Mouse (Mus musculus) retina, embryonic 14.5 days (tissue): ENCODE measurements around the gene Sema5a.

Source experiments
- DNase-seq: peaks from one replicate; pipeline ENCODE4 v3.0.0-alpha.2; 2015; ENCODE audit warnings: low spot score

The Sema5a gene

DNA sequence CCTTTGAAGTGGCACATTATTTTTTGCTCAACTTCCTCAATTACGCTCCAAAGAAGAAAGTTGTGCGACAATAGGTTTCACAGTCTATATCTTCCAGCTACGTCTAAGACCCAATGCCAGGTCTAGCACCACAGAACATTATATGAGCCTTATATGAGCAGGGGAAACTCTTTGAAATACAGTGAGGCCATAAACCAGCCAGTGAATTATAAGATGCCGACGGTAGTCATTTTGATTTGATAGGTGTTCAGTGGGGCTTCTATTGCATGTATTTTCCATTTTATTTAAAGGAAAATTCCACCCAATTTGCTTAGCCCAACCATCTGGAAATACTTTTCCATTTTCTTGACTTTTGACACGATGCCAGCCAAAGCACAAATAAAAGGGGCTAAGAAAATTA lies 126.3 kb downstream of the Sema5a start:
- DNase-seq = no peak

DNA sequence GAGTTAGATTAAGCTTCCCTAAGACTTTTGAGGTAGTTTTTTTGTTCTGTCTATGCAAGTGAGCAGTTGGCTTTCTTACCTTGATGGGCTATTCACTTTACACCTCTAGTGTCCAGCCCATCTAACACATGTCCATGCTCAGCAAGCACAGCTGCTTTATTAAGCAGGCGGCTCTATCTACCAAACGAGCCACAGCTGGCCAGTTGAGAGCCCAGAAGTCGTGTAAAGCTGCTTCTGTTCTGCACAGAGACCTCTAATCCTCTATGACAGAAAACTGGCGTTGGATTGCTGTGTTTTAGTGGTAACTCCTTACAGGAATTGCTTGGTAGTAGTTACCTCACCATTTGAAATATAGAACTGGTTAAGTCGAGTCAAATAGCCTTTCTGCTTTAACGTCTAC lies 126.8 kb downstream of the Sema5a start:
- no peak for DNase-seq

DNA sequence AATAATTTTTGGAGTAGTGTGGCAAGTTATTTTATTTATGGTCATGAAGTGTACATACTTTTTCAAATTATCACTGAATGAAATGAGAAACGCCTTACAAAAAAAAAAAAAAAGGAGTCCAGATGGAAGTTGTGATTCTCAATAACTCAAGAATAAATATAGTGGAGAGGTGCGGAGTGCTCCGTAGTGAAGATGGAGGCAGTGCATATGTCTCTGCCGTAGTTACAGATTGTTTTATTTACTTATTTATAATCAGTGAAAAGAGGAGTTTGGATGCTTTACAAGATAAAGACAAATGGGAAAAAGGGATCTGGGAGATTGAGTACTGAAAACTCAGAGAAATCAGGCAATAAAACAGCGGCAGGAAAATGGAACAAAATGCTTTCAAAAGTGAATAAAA lies 131.7 kb downstream of the Sema5a start:
- DNase-seq = no peak

DNA sequence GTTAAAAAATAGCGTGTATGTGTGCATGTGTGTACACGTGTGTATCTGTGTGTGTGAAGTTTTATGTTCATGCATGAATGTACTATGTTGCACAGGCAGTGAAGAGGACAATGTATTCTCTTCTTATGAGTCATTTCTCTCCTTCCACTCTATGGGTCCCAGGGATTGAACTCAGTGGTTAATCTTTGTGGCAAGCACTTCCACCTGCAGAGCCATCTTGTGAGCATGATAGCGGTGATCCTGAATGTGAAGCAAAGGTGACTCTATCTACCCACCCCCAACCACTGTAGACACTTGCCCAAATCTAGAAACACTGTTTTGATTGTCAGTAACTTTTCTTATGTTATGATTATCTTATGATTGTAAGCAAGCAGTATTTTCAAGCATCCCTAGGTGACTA lies 133.2 kb downstream of the Sema5a start:
- DNase-seq = no peak

DNA sequence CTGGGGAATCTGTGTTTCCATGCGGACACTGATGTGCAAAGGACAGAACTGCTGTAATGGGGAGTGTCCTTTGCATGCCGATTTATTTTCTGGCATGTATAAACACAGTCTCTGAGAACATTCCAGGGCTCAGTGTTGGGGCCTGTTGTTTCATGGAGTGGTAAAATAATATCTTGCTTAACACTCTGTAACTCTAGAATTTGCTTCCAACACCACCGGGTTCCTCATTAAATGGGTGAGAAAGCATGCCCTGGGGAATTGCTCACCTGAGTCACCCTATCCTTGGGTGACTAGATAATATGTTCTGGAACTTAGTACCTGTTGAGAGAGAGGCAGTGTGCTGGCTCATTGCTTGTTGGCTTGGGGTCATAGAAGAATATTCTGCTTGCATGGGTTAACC lies 135.7 kb downstream of the Sema5a start:
- no peak for DNase-seq

DNA sequence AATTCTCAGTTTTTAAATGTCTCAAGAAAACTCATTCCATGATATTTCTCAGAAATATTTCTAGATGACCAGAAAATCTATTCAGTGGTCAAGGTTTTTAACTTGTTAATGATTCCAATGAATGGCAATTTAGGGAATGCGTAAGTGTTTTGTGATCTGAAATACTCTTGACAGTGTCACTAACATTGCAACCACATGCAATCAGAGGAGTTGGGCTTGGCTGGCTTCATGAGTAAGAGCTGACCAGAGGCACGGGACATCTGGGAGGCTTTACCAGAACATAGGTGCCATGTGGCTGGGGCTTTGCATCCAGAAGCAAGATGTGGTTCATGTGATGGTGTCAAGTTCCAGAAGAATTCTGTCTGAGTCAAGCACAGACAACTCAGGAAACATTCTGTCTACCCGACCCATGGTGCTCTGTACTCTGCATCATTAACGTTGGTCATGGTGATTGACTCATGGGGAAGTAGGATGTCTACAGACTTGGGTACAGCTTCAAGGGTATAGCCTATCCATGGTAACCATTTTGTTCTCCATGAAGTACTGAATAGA lies 138.4 kb downstream of the Sema5a start:
- no peak for DNase-seq

DNA sequence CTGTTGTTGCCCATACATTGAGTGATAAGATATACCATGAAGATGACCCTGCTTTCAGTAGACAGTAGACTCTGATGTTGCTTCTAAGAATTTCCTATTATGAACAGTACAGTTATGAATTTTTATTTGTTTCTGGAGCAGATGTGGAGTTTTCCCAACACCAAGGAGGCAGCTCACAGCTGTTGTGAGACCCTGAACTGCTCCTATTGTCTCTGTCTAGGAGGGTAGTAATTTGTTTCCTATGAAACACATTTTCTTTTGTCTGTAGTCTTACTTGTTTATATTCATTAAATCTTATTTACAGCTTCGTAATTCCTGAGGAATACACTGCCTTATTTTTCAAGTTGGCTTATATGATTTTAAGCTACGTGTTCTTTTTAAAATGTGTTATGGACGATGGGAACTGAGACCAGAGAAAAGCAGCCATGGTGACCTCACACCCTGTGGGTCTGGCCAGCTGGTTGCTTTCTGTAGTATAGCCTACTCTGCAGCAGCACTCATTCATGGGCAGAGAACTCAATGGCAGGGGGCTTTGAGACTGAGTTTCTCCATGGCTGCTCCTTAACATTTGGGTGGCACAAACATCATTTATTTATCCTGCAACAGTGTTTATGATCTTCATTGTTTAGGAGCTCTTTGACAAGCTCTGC lies 151.8 kb downstream of the Sema5a start:
- DNase-seq = peak; percentile 9

DNA sequence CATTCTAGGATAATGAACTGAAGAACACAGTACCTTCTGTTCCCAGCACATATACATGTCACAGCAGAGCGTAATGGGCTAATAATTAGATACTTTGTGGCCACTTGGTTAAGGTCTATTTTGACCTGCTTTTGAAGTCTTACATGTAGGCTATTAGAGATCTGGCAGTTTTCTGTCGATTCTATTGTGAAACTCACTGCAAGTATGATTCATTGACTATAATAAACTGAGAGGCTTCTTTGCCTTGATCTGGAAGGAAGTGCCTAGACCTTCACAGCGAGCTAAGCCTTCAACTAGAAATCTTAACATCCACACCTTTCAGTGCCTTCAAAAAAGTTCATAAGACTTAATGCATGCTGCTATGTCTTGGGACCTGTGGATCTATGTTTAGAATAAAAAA lies 152.5 kb downstream of the Sema5a start:
- no peak for DNase-seq

DNA sequence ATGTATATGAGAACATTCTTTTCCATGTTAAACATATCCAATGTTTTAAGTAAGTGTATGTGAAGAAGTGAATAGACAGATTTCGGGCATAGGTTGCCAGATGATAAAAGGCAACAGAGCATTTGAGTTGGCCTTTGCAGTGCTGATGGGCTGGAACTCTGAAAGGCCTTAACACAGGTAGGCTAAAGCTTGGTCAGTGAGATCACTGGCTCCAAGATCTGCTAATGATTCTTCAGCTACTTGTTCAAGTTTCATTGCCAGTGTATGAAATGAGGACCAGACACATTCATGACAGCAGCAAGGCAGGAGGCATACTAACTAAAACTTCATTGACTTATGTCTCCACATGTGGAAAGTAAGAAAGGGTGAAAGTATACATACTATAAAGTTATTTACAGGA lies 154.1 kb downstream of the Sema5a start:
- no peak for DNase-seq

DNA sequence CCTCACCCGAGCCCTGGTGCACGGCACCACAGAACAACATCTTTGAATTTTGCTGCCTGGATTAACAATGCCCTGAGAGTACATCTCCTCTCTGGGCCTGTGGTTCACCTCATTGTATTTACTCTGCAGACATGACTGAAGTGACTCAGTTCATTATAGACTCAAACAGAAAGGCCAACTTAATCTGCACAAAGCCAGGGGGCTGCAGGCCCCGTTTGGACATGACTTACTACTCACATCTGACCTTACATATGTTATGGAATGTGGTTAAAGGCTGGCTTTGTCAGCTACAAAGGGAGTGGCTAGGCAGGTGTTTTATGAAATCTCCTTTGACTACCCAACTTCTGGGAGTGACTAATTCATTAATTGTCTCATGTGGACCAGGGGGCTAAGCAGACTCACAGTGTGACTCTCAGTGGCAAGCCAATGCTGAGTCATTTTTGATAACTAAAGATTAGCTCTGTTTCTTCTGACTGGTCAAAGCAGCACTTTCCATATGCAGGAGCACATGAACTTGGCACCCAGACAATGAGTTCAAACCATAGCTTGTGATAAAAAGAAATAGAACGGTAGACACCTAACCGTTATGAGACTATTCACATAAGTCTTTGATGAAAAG lies 157.4 kb downstream of the Sema5a start:
- DNase-seq = no peak

DNA sequence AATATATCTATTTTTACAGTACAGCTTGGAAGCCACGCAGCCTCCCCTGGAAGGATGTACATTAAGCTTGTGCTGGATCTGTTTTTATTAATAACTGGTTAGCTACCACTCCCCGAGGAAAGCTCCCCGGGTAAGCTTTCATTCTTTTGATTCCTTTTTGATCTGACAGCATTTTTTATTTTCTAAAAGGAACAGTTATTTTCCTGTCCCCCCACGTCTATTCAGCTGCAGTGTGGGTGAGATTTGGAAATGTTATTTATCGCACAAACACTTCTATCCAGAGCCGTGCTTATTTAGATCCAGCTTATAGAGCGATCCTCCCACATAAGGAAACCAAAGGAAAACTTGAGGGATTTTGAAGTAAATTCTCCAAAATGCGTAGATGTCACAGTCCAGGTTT lies 158.7 kb downstream of the Sema5a start:
- DNase-seq = no peak

DNA sequence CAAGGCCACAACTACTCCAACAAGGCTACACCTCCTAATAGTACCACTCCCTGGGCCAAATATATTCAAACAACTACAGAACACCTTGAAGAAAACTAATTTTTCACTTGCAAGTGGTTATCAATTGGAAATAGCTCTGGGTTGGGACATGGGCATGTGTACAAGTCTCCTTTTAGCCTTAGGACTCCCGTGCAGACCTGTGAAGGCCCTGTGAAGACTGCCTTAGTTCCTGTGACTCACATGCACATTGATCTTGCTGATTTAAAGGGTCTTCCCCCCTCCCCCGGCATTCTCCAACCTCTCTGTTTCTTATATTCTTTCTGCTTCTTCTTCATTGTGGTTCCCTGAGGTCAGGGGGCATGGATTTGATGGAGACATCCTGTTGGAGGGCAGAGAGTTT lies 161.8 kb downstream of the Sema5a start:
- DNase-seq = no peak

DNA sequence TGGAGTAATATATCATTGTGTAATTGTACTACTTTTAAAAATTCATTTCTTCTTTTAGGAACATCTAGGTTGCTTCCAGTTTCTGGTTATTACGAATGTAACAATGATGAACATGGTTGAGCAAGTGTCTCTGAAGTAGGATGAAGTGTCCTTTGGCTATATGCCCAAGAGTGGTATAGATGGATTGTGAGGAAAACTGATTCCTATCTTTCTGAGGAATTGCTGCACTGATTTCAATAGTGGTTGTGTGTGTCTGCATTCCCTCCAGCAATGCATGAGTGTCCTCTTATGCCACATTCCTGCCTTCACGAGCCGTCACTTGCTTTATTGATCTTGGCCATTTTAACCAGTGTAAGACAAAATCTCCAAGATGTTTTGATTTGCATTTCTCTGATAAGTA lies 163.2 kb downstream of the Sema5a start:
- no peak for DNase-seq

DNA sequence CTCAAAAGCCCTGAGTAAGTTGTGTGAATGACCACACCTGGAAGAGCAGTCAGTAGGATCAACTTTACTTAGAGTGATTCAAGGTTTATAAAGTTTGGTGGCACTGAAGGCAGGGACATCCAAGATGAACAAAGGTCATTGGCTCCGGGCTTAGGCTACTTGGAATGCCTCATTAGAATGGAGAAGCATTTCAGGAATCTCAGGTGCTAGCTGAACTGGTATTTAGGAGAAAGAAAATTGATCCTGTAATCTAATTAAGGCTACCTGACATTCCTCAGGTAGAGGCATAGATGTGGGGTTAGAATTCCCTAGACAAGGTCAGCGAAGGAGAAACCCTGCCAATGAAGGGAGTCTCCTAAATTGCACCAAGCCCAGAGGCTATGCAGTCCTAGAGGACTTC lies 171.7 kb downstream of the Sema5a start:
- DNase-seq = no peak

DNA sequence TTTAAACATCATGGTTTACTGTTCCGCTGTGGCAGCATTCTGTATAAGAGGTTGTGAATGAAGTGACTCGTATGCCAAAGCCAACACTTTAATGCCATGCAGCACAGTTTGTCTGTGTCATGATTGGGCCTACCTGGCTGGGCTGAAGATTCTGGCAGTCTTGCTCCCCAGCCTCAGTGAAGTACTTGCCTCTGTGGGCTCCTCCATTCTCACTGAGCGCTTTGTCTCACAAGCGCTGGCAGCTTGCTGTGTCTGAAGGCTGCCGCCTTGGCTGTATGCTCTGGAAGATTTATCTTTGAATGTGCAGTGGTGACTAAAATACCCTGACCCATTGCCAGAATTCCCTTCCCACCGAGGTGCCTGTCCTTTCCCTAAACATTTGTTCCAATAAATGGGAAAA lies 178.0 kb downstream of the Sema5a start:
- DNase-seq = no peak

DNA sequence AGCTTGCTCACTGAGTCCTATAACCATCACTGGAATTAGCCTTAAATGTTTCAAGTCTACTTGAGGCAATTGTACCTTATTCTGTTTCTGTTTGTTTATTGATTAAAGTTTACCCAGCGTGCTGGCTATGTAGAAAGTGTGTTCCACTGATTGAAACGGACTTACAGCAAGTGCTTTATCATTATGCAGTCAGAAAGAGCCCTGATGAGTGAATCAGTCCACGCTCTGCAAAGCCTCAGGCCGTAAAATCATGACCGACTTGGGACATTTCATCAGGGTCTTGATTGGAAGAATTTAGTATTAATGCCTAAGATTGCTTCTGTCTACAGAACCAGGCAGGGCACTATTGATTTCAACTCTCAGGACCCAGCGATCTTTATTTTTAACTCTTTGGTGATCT lies 178.5 kb downstream of the Sema5a start:
- no peak for DNase-seq

DNA sequence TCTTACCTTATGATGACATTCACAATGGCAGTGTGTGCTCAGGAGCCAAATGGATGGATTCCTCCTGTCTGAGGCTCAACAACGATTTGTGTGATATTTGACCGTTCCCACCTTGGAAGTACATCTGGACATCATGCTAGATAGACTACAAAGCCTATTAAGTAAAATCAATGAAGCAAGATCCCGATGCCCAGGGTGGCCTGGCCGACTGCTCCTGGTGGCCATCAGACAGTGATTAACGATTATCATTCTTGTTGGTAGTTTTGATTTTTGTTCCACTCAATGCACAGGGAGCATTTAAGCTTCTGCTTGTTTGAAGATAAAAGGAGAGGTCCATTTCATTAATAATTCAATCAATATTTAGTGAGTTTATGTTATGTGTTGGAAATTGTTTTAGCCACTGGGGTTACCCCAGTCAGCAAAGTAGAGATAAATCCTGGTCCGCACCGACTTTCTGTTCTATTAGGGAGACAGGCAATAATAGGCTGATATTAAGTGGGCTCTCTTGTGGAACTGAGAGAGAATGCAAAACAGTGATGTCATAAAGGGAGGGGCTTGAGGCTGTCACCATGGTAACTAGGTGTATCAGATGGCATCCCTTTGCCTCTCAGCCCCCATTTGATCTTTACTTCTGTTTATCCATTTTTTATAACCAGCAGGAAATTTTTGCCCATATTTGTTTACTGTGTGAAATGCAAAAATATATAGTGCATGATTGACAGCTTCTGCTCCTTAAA lies 182.7 kb downstream of the Sema5a start:
- peak; percentile 53 for DNase-seq

DNA sequence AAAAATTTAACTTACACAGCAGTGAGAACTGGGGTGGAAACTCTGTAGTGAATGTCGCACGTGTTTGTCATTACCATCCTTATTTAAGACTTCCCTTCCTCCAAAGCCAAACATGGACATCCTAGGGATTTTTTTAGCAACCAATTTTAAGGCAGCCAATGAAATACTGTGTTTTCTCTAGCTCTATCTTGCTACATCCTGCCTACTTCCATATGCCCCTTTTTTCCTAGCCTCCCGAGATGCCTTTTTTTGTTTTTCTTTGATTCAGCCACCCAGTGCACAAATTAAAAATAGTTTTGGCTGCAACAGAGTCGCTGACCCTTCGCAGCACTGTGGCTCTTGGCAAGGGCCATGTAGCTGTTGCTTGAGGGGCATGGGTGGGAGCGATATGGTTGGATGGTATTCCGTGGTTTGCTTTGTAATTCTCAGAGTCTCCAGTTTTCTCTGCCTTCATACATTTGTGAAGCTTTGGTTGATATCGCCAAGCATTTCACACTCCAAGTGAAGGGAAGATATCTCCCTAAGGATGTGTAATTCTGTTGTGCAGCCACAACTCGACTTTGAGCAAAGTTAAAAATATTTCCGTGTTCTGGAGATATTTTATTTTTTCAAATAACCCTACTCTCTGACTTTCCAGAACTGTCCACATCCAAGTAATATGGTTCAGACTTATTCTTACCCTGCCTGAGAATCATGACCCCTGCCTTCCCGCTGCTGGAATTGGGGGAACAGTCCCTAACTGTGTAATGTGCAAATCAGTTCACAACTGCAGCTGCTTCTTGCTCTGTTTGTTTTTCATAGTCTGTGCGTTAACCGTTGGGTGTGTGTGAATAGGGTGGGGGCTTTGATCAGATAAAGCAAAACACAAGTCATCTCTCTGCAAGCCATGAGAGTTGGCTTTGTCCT lies 188.6 kb downstream of the Sema5a start:
- DNase-seq = no peak

DNA sequence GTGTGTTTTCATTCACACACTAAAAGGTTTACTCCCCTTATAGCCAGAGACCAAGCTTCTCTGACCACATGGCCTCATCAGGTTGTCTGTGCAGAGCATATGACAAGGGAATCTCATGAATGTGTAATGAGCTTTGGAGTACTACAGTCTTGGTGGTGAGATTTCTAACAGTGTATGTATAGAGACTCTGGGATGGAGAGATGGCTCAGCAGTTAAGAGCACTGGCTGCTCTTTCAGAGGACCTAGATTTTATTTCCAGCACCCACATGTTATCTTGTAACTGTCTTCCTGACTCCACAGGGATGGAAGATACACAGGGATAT lies 189.2 kb downstream of the Sema5a start:
- DNase-seq = no peak

DNA sequence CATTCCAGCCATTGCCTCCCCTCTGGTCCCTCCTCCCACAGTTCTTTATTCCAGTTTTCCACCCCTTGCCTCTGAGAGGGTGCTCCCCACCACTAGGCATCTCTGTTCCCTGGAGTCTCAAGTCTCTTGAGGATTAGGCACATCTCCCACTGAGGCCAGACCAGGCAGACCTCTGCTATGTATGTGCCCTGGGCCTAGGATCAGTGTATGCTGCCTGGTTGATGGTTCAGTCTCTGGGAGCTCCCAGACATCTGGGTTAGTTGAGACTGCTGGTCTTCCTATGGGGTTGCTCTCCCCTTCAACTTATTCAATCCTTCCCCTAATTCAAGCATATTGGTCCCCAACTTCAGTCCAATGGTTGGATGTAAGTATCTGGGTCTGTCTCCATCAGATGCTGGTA lies 189.7 kb downstream of the Sema5a start:
- DNase-seq = no peak

DNA sequence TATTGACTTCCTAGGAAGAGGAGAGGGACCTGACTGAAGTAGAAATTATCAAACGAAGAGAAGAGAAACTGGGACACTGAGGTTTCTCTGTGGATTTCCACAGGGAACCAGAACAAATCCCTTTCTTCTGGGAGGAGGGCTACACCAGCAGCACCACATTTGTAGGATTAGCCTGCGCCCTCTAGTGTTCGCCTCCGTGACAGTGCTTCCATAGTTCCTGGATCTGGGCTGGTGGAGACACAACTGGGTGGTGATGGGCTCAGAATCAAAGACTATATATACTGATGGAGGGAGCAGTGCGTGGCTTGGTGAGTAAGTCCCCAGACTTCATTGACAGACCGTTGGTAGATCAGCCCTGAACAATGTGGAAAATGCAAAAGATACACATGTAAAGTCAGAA lies 193.0 kb downstream of the Sema5a start:
- peak; percentile 87 for DNase-seq

DNA sequence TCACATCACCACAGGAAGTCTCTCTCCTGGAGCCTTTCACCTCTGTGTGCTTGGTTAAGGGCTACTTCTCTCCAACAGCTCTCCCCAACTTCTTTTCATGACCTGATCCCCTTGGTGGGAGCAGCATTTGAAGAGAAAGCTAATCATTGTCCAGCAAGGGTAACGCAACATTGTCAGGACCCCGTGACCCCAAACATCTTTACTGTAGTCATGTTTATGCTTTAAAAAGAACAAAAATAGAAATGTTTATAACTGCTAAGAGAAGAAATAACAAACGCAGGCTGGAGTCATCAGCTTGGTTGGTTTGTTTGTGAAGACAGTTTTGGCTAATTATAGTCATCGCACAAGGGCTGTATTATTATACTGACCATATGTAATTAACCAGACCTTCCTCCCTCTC lies 198.1 kb downstream of the Sema5a start:
- no peak for DNase-seq
